Mouse (Mus musculus) spleen, adult 2 months (tissue): ENCODE measurements around the gene Fam169b. TPM values are rescaled to one million over a fixed set of nuclear protein-coding genes. Genes with fewer than 3 reads are reported as not detected.
A peak's percentile ranks its signal among the peaks of the same experiment; 100 is the strongest.

ENCODE experiments used
- DNase-seq, 2 experiments: peaks; one replicate each; pipeline versions ENCODE4 v3.0.0 to v3.0.0-alpha.2; 2012 to 2021; ENCODE audit warnings: low spot score in 2 of 2, low read depth in 1 of 2
- H3K27ac ChIP-seq: fragments of 200-500 bp; 2 replicates; pipeline ENCODE4 v1.5.1; 2012; ENCODE audit warnings: low read length, inconsistent platforms; ENCODE audit not compliant: insufficient read depth
- H3K27me3 ChIP-seq: fragments of 200-500 bp; 2 replicates; pipeline ENCODE4 v1.6.1; 2012; ENCODE audit warnings: mild to moderate bottlenecking, moderate library complexity, low read length, inconsistent platforms; ENCODE audit not compliant: control insufficient read depth, insufficient read depth
- H3K36me3 ChIP-seq: fragments of 200-500 bp; 2 replicates; pipeline ENCODE4 v1.6.1; 2012; ENCODE audit warnings: mild to moderate bottlenecking, low read length, inconsistent platforms; ENCODE audit not compliant: control insufficient read depth, insufficient read depth
- H3K4me1 ChIP-seq: fragments of 200-500 bp; 2 replicates; pipeline ENCODE4 v1.6.1; 2011; ENCODE audit warnings: inconsistent platforms; ENCODE audit not compliant: control insufficient read depth, insufficient read depth, insufficient read length
- H3K4me3 ChIP-seq: fragments of 200-500 bp; 2 replicates; pipeline ENCODE4 v1.5.1; 2011; ENCODE audit warnings: mild to moderate bottlenecking, inconsistent platforms; ENCODE audit not compliant: insufficient read depth, insufficient read length; ENCODE audit errors: extremely low read depth
- CTCF ChIP-seq: fragments of 200-500 bp; IDR thresholded peaks from 2 replicates; pipeline ENCODE4 v1.5.1; 2011; ENCODE audit warnings: mild to moderate bottlenecking, inconsistent platforms; ENCODE audit not compliant: insufficient read depth, insufficient read length, insufficient replicate concordance; ENCODE audit errors: extremely low read depth
- POLR2A ChIP-seq: fragments of 200-500 bp; IDR thresholded peaks from 2 replicates; pipeline ENCODE4 v1.6.1; 2011; ENCODE audit warnings: low read depth, low read length, inconsistent platforms
- WGBS: fragments of 180-500 bp; shearing (Covaris S2); methylation state at CpG from one replicate; pipeline ENCODE4 v1.1.7; 2018; 5-methylcytosine and 5-hydroxymethylcytosine counted together
- polyA plus RNA-seq: library from polyadenylated mRNA; depleted of rRNA; stranded (reverse); fragments of >200 nt; gene quantifications from 2 replicates; pipeline ENCODE4 v1.2.3, GENCODE M21; 2012

Fam169b gene
- polyA plus RNA-seq, 1 experiment: 27.9 TPM

- DNase-seq: no peak
- no peak overlapping the region; the same call in 1 of the 2 replicates for H3K4me3 ChIP-seq
- peaks cover 3% of the 10 kb centered on the region; the same call in 1 of the 2 replicates for H3K36me3 ChIP-seq
- WGBS: 66% methylated on average over 16 of the region's 16 CpGs
- no peak overlapping the region for H3K27ac ChIP-seq
- peaks cover 24% of the 10 kb centered on the region for H3K4me1 ChIP-seq
- no peak for TF ChIP-seq POLR2A
- no peak for TF ChIP-seq CTCF
- no peaks in the 10 kb centered on the region for H3K27me3 ChIP-seq
Observed at GRCm38 (mm10) chr7:68293997-68294789, 20.6 kb downstream of the Fam169b start.

DNA sequence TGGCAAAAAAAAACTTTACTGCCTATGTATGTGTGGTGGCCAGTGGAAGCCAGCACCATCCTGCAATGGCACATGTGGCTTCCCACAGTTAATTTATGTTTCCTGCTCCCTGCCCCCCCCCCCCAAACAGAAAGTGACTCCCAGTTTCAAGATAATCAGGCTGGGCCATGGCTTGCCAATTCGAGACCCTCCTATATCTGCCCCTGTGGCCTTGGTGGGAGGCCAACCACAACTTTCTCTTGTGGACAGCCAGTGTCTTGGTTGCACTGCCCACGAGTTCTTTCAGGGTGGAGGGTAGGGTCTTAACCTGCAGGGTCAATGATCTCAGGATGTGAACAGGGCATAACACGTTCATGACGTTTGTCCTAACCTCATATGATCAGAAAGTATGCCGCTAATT, 22.8 kb downstream of the Fam169b start:
- H3K36me3 ChIP-seq: peaks cover 11% of the 10 kb centered on the region
- H3K27ac ChIP-seq: no peak overlapping the region
- H3K4me1 ChIP-seq: peaks cover 20% of the 10 kb centered on the region
- TF ChIP-seq POLR2A (no peak), CTCF (no peak)
- no peak for DNase-seq
- WGBS: 54% methylated on average over 5 of the region's 5 CpGs
- no peak overlapping the region for H3K4me3 ChIP-seq
- no peaks in the 10 kb centered on the region for H3K27me3 ChIP-seq

- 56% methylated on average over 13 of the region's 13 CpGs for WGBS
- H3K36me3 ChIP-seq: peaks cover 11% of the 10 kb centered on the region
- H3K4me1 ChIP-seq: peaks cover 23% of the 10 kb centered on the region
- TF ChIP-seq CTCF (no peak), POLR2A (no peak)
- no peaks in the 10 kb centered on the region for H3K27me3 ChIP-seq
- H3K27ac ChIP-seq: 0 out of 2 replicates have a peak overlapping the region, but pooled peaks have one; percentile 4
- no peak overlapping the region for H3K4me3 ChIP-seq
- DNase-seq: no peak
Observed at GRCm38 (mm10) chr7:68298381-68299076, 24.9 kb downstream of the Fam169b start.

GRCm38 (mm10) chr7:68301160-68301559, 27.5 kb downstream of the Fam169b start:
- Histone ChIP-seq H3K27ac (no peak overlapping the region), H3K4me1 (peaks cover 17% of the 10 kb centered on the region; the same call in 1 of the 2 replicates), H3K4me3 (no peak overlapping the region), H3K36me3 (peaks cover 14% of the 10 kb centered on the region), H3K27me3 (no peaks in the 10 kb centered on the region)
- WGBS: 90% methylated on average over 7 of the region's 7 CpGs
- no peak for DNase-seq
- no peak for TF ChIP-seq CTCF

GRCm38 (mm10) chr7:68302586-68303433, 29.2 kb downstream of the Fam169b start:
- peak; percentile 93 for TF ChIP-seq CTCF
- no peak for TF ChIP-seq POLR2A
- Histone ChIP-seq H3K4me1 (peaks cover 8% of the 10 kb centered on the region; the same call in 1 of the 2 replicates), H3K27me3 (no peaks in the 10 kb centered on the region), H3K27ac (no peak overlapping the region), H3K36me3 (peaks cover 17% of the 10 kb centered on the region), H3K4me3 (no peak overlapping the region)
- WGBS: 21% methylated on average over 18 of the region's 18 CpGs
- DNase-seq: peak; percentile 54 to 55

DNA sequence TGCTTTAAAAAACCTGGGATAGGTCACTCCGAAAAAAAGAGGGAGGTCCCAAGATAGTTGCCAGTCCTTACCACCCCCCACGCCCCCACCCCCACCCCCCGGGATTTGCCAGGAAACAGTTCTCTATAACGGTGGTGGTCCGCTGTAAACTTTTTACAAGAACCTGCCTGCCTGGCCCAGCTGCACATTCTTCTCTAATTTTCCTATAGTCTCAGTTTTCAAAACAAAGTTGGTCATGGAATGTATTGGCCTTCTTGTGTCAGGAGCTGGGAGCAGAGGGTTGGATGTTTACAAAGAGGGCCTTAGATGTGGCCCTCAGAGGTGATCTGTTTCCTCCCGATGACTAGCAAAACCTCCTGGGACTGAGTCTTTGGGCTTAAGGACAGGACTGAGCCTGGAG, 30.0 kb downstream of the Fam169b start:
- Histone ChIP-seq H3K4me3 (no peak overlapping the region), H3K36me3 (peaks cover 20% of the 10 kb centered on the region), H3K4me1 (peaks cover 3% of the 10 kb centered on the region; the same call in 1 of the 2 replicates), H3K27ac (no peak overlapping the region), H3K27me3 (no peaks in the 10 kb centered on the region)
- DNase-seq: no peak
- no peak for TF ChIP-seq POLR2A
- 69% methylated on average over 6 of the region's 6 CpGs for WGBS
